ENCODE assay signal across 8 mouse cellular contexts in the genomic region with DNA sequence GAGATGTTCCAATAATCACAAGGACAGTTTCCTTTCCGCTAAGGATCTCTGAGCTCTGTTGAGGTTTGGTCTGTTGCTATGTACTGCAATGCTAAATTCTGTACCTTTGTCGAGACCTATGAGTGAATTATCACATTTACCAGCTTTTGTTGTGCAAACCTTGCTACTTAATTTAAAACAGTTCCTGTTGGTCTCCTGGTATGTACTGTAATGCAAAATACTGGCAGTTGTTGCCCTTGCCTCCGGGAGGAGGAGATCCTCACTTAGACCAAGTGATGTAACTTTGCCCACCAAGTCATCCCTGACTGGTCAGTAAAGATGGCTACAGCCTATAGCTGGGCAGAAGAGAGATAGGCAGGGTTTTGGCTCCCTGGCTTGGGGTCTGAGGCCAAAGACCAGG. TPM values are rescaled to one million over a fixed set of nuclear protein-coding genes. Genes with fewer than 3 reads are reported as not detected.
DNase-seq lines count a peak whose midpoint lies in the region; ATAC-seq and TF ChIP-seq lines count a peak whose summit lies in the region.

A gene (plus strand): TSS at position 337 of the 400 bp plus-strand sequence.

- ATAC-seq in limb, embryonic 12.5 days (ENCODE audit: insufficient number of reproducible peaks, insufficient read depth, low FRiP score, low TSS enrichment, low read depth) = no peak

- no peak within 1 kb of the TSS for H3K4me3 ChIP-seq in embryonic fibroblast, embryonic 13.5 days (ENCODE audit: insufficient read depth, low read length)
- no peak within 1 kb of the TSS for H3K4me3 ChIP-seq in limb, embryonic 12.5 days (replicated peaks)
- no peak within 1 kb of the TSS for H3K4me3 ChIP-seq in olfactory bulb, adult 2 months (ENCODE audit: insufficient read depth, low read depth, low read length)

- H3K9ac ChIP-seq in limb, embryonic 12.5 days (replicated peaks) = no peak within 1 kb of the TSS

- no peak for DNase-seq in thymus, postnatal 0 days (ENCODE audit: low spot score)
- DNase-seq in thymus, postnatal 4 days = no peak
- no peak for DNase-seq in heart, postnatal 14 days
- DNase-seq in ovary, postnatal 36 days (ENCODE audit: low spot score) = no peak
- no peak for DNase-seq in right cerebral cortex, postnatal 25 days

- H3K9me3 ChIP-seq in limb, embryonic 12.5 days = no peaks in the 10 kb centered on the region

- TF ChIP-seq CTCF in embryonic fibroblast, embryonic 13.5 days (IDR thresholded peaks at IDR 0.05; ENCODE audit: borderline replicate concordance, insufficient read depth, low read length) = no peak
- TF ChIP-seq CTCF in olfactory bulb, adult 2 months (IDR thresholded peaks at IDR 0.05; ENCODE audit: insufficient read depth, low read depth, low read length) = no peak

- no peak for TF ChIP-seq POLR2A in embryonic fibroblast, embryonic 13.5 days (IDR thresholded peaks at IDR 0.05; ENCODE audit: low read depth, low read length)
- no peak for TF ChIP-seq POLR2A in olfactory bulb, adult 2 months (IDR thresholded peaks at IDR 0.05; ENCODE audit: insufficient read depth, low read depth, low read length)

- no peak within 1 kb of the TSS for H3K4me2 ChIP-seq in limb, embryonic 12.5 days

- H3K36me3 ChIP-seq in limb, embryonic 12.5 days = no peaks in the 10 kb centered on the region; the same call in 1 of the 2 replicates

- intact Hi-C loops in heart, postnatal 14 days (cut with DNase I) = no loop called here

- WGBS in limb, embryonic 12.5 days = 85% methylated on average over 3 of the region's 3 CpGs
- 83% methylated on average over 3 of the region's 3 CpGs for WGBS in olfactory bulb, adult 2 months

- no peak within 1 kb of the TSS for H3K27ac ChIP-seq in embryonic fibroblast, embryonic 13.5 days (ENCODE audit: insufficient read depth, low read length)
- no peak within 1 kb of the TSS for H3K27ac ChIP-seq in limb, embryonic 12.5 days
- H3K27ac ChIP-seq in olfactory bulb, adult 2 months (ENCODE audit: insufficient read depth, low read depth, low read length) = no peak within 1 kb of the TSS

- H3K4me1 ChIP-seq in embryonic fibroblast, embryonic 13.5 days (ENCODE audit: control insufficient read depth, insufficient read depth, low read length) = no peaks in the 10 kb centered on the region
- peaks cover 6% of the 10 kb centered on the region for H3K4me1 ChIP-seq in limb, embryonic 12.5 days (replicated peaks)
- no peaks in the 10 kb centered on the region for H3K4me1 ChIP-seq in olfactory bulb, adult 2 months (ENCODE audit: control insufficient read depth, insufficient read depth, low read length)

- H3K27me3 ChIP-seq in limb, embryonic 12.5 days = peaks cover 3% of the 10 kb centered on the region; the same call in 1 of the 2 replicates

RNA-seq across cellular contexts. Expression of the gene that starts here (rescaled TPM):
- polyA plus RNA-seq in thymus, postnatal 0 days (2015; fragmentation: Nextera tagmentation; extraction: Ambion mirVana) = 206 and 212 TPM in 2 replicates
- 218 and 298 TPM in 2 replicates for polyA plus RNA-seq in embryonic fibroblast, embryonic 13.5 days (2011; ENCODE audit: insufficient read length, low read depth, missing spikeins)
- 100 to 1,000 TPM in 1 of 2 experiments, 10 to 100 TPM in 1; 95.9 to 108 TPM for total RNA-seq in heart, postnatal 14 days (2021)
- 184 and 190 TPM in 2 replicates for polyA plus RNA-seq in limb, embryonic 12.5 days (2016; fragmentation: Nextera tagmentation; extraction: Ambion mirVana)
- not detected in 2 replicates for polyA plus RNA-seq in olfactory bulb, adult 2 months (2012; ENCODE audit: insufficient read depth, insufficient read length, low replicate concordance, missing spikeins)
